Mouse (Mus musculus): ENCODE data around the gene Epha1.

The Epha1 gene

GRCm38 (mm10) chr6:42353180-42353579, 19.9 kb downstream of the Epha1 start:
- DNase-seq = peak; percentile 54 to 59

GRCm38 (mm10) chr6:42352486-42352846, 20.6 kb downstream of the Epha1 start:
- no peak for DNase-seq

GRCm38 (mm10) chr6:42351776-42352485, 21.1 kb downstream of the Epha1 start:
- peak; percentile 44 to 51 for DNase-seq

GRCm38 (mm10) chr6:42350968-42351775, 21.9 kb downstream of the Epha1 start:
- peak in 1 of 2 experiments; percentile 27 for DNase-seq

GRCm38 (mm10) chr6:42350021-42350967, 22.8 kb downstream of the Epha1 start:
- peak; percentile 91 to 92 for DNase-seq

GRCm38 (mm10) chr6:42349426-42350020, 23.5 kb downstream of the Epha1 start, which contains the start of gene Zyx:
Gene Zyx (plus strand): TSS chr6:42349630.
- peak; percentile 97 to 99 for DNase-seq

GRCm38 (mm10) chr6:42349006-42349425, 24.1 kb downstream of the Epha1 start:
- peak; percentile 78 to 85 for DNase-seq

- peak in 1 of 2 experiments; percentile 20 for DNase-seq
Measured at GRCm38 (mm10) chr6:42348281-42349005, 24.6 kb downstream of the Epha1 start.

- no peak for DNase-seq
Measured at GRCm38 (mm10) chr6:42344255-42344654, 28.8 kb downstream of the Epha1 start.

GRCm38 (mm10) chr6:42343361-42344120, 29.5 kb downstream of the Epha1 start:
- DNase-seq = peak; percentile 16 to 33

- DNase-seq = no peak
Measured at GRCm38 (mm10) chr6:42342171-42342570, 30.9 kb downstream of the Epha1 start.

- no peak for DNase-seq
Measured at GRCm38 (mm10) chr6:42339981-42340380, 33.1 kb downstream of the Epha1 start.

- no peak for DNase-seq
Measured at GRCm38 (mm10) chr6:42339189-42339588, 33.9 kb downstream of the Epha1 start.

- no peak for DNase-seq
Measured at GRCm38 (mm10) chr6:42330946-42331345, 42.1 kb downstream of the Epha1 start.

- DNase-seq = no peak
Measured at GRCm38 (mm10) chr6:42330216-42330615, 42.9 kb downstream of the Epha1 start.

GRCm38 (mm10) chr6:42328757-42329156, 44.3 kb downstream of the Epha1 start:
- DNase-seq = no peak

- no peak for DNase-seq
Measured at GRCm38 (mm10) chr6:42326509-42326908, 46.6 kb downstream of the Epha1 start.

GRCm38 (mm10) chr6:42325268-42325609, 47.8 kb downstream of the Epha1 start:
- DNase-seq = peak; percentile 68 to 85

- DNase-seq = peak in 1 of 2 experiments; percentile 48
Measured at GRCm38 (mm10) chr6:42324482-42325267, 48.4 kb downstream of the Epha1 start, which contains the start of gene Fam131b. Gene Fam131b (minus strand): TSS chr6:42324643.

- peak in 1 of 2 experiments; percentile 29 for DNase-seq
Measured at GRCm38 (mm10) chr6:42324067-42324481, 49.0 kb downstream of the Epha1 start.

Data from lung, postnatal 4 days (tissue).